Mouse (Mus musculus): ENCODE results near the gene Hsd17b3. TPM values are rescaled to one million over a fixed set of nuclear protein-coding genes. Genes with fewer than 3 reads are reported as not detected.

Gene Hsd17b3
- polyA plus RNA-seq, 1 experiment from 2014 or later: not detected

- ATAC-seq (ENCODE audit: low FRiP score, low read depth): no peak
- Histone ChIP-seq H3K9me3 (no peaks in the 10 kb centered on the region), H3K4me3 (no peak overlapping the region), H3K4me2 (replicated peaks) (no peak overlapping the region), H3K4me1 (no peaks in the 10 kb centered on the region), H3K27ac (replicated peaks) (no peak overlapping the region), H3K9ac (replicated peaks) (no peak overlapping the region), H3K27me3 (no peaks in the 10 kb centered on the region), H3K36me3 (no peaks in the 10 kb centered on the region)
- 93% methylated on average over 4 of the region's 4 CpGs for WGBS
Measured at GRCm38 (mm10) chr13:64011157-64011556, 77.9 kb downstream of the Hsd17b3 start.

Other genes with a start within 250 kb of the Hsd17b3 start
- gene Slc35d2, start 40.1 kb upstream of the Hsd17b3 start, polyA plus RNA-seq (2016; fragmentation: Nextera tagmentation; extraction: Ambion mirVana): 1.7 and 4.0 TPM in 2 replicates
- gene Zfp367, start 64.0 kb upstream of the Hsd17b3 start, polyA plus RNA-seq (2016; fragmentation: Nextera tagmentation; extraction: Ambion mirVana): 20.7 and 22.6 TPM in 2 replicates
- 26.8 and 28.4 TPM in 2 replicates for gene Habp4, start 72.6 kb upstream of the Hsd17b3 start, polyA plus RNA-seq (2016; fragmentation: Nextera tagmentation; extraction: Ambion mirVana)
- gene Cdc14b, start 186.1 kb upstream of the Hsd17b3 start, polyA plus RNA-seq (2016; fragmentation: Nextera tagmentation; extraction: Ambion mirVana): 6.7 and 9.1 TPM in 2 replicates
- gene Aaed1, start 223.5 kb upstream of the Hsd17b3 start, polyA plus RNA-seq (2016; fragmentation: Nextera tagmentation; extraction: Ambion mirVana): 16.4 and 19.2 TPM in 2 replicates

Measured in midbrain, embryonic 12.5 days (tissue).